Mouse (Mus musculus) cortical plate, adult 2 months (tissue): Measurements from ENCODE around the gene Safb2.

Source experiments
- CTCF ChIP-seq: fragments of 200-500 bp; IDR thresholded peaks from 2 replicates; pipeline ENCODE4 v1.5.1; 2011; ENCODE audit warnings: mild to moderate bottlenecking, control low read depth, low read length; ENCODE audit not compliant: insufficient read depth; ENCODE audit errors: extremely low read depth
- POLR2A ChIP-seq: fragments of 200-500 bp; IDR thresholded peaks from 2 replicates; pipeline ENCODE4 v1.6.1; 2011; ENCODE audit warnings: mild to moderate bottlenecking, low read length, control low read depth; ENCODE audit not compliant: insufficient read depth; ENCODE audit errors: extremely low read depth

- TF ChIP-seq POLR2A: no peak
- no peak for TF ChIP-seq CTCF
Observed at GRCm38 (mm10) chr17:56607521-56608062, 23.2 kb upstream of the Safb2 start.
